Mouse (Mus musculus): ENCODE results near the gene Myh7b.

- TF ChIP-seq POLR2A (IDR thresholded peaks at IDR 0.05; ENCODE audit: borderline replicate concordance, extremely low read depth, insufficient read depth, insufficient read length, poor library complexity, severe bottlenecking) (no peak), CTCF (IDR thresholded peaks at IDR 0.05; ENCODE audit: borderline replicate concordance, extremely low read depth, insufficient read depth, insufficient read length) (no peak)
Observed at GRCm38 (mm10) chr2:155567751-155568150, 43.3 kb upstream of the Myh7b start.
